Mouse (Mus musculus) CH12F3 (cell line): Measurements from ENCODE around the gene Usp29.
"Not testable (repeated sequence)": the region's sequence is repeated elsewhere in the genome, so short reads cannot be mapped to it uniquely, and the experiment has no call there.

Experiments used
- in situ Hi-C: fragments of 300-500 bp; cut with MboI; formaldehyde crosslinking; loops from 2 replicates; pipeline ENCODE4 v1.14.3; 2020; ENCODE audit warnings: low sequenced_read_pairs

The Usp29 gene

GRCm38 (mm10) chr7:6760170-6760569, 29.8 kb downstream of the Usp29 start:
- in situ Hi-C loops: no loop called here

GRCm38 (mm10) chr7:6765240-6765639, 34.9 kb downstream of the Usp29 start:
- in situ Hi-C loops: no loop called here

- in situ Hi-C loops: no loop called here
These were observed 39.9 kb downstream of the Usp29 start for GRCm38 (mm10) chr7:6770286-6770685.

- in situ Hi-C loops: not testable (repeated sequence)
These were observed 43.6 kb downstream of the Usp29 start for GRCm38 (mm10) chr7:6773865-6774413.

GRCm38 (mm10) chr7:6776314-6777059, 46.1 kb downstream of the Usp29 start:
- in situ Hi-C loops: no loop called here

GRCm38 (mm10) chr7:6777107-6777506, 46.7 kb downstream of the Usp29 start:
- in situ Hi-C loops: no loop called here

- in situ Hi-C loops: no loop called here
These were observed 47.3 kb downstream of the Usp29 start for GRCm38 (mm10) chr7:6777689-6778088.

- in situ Hi-C loops: no loop called here
These were observed 48.8 kb downstream of the Usp29 start for GRCm38 (mm10) chr7:6779172-6779571.

- in situ Hi-C loops: loop anchor here (10.0 kb wide), 1 partner anchor 57 kb away; no protein-coding TSS in a partner anchor
These were observed 51.2 kb downstream of the Usp29 start for GRCm38 (mm10) chr7:6781541-6781940.

GRCm38 (mm10) chr7:6784340-6785073, 54.1 kb downstream of the Usp29 start:
- in situ Hi-C loops: loop anchor here (10.0 kb wide), 1 partner anchor 60 kb away; no protein-coding TSS in a partner anchor

- in situ Hi-C loops: loop anchor here (10.0 kb wide), 1 partner anchor 62 kb away; no protein-coding TSS in a partner anchor
These were observed 56.6 kb downstream of the Usp29 start for GRCm38 (mm10) chr7:6787000-6787399.

- in situ Hi-C loops: loop anchor here (10.0 kb wide), 1 partner anchor 63 kb away; no protein-coding TSS in a partner anchor
These were observed 57.7 kb downstream of the Usp29 start for GRCm38 (mm10) chr7:6788101-6788500.

- in situ Hi-C loops: no loop called here
These were observed 61.1 kb downstream of the Usp29 start for GRCm38 (mm10) chr7:6791286-6792065.

- in situ Hi-C loops: no loop called here
These were observed 62.9 kb downstream of the Usp29 start for GRCm38 (mm10) chr7:6793240-6793639.

- in situ Hi-C loops: no loop called here
These were observed 63.4 kb downstream of the Usp29 start for GRCm38 (mm10) chr7:6793811-6794210.

- in situ Hi-C loops: no loop called here
These were observed 67.0 kb downstream of the Usp29 start for GRCm38 (mm10) chr7:6797408-6797807.

GRCm38 (mm10) chr7:6799105-6799805, 68.9 kb downstream of the Usp29 start:
- in situ Hi-C loops: no loop called here

GRCm38 (mm10) chr7:6800586-6801441, 70.4 kb downstream of the Usp29 start:
- in situ Hi-C loops: no loop called here

- in situ Hi-C loops: no loop called here
These were observed 71.3 kb downstream of the Usp29 start for GRCm38 (mm10) chr7:6801642-6802041.
